Mouse (Mus musculus): ENCODE results near the gene Prl3d1.
A peak's percentile ranks its signal among the peaks of the same experiment; 100 is the strongest.
"Not testable (repeated sequence)": the region's sequence is repeated elsewhere in the genome, so short reads cannot be mapped to it uniquely, and the experiment has no call there.

Prl3d1 gene

DNA sequence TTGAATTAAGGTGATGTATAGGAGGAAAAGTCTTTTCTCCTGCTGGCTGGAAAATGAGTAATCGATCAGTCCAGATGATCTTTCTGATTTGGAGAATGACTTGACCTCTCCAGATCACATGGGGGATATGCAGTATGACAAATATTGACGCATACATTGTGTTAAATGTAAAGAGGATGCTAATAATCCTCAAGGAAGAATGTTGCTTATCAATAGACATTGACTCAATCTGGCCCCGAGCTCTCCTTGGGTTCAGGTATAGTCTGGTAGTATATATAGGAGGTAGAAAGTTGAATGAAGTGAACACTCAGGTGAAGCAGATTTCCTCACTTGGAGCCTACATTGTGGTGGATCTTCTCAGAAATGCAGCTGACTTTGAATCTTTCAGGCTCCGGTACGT, at the start of gene Prl3d1:
TSS of gene Prl3d1 (plus strand) at position 301 of the 400 bp plus-strand sequence.
- not testable (repeated sequence) for DNase-seq

DNA sequence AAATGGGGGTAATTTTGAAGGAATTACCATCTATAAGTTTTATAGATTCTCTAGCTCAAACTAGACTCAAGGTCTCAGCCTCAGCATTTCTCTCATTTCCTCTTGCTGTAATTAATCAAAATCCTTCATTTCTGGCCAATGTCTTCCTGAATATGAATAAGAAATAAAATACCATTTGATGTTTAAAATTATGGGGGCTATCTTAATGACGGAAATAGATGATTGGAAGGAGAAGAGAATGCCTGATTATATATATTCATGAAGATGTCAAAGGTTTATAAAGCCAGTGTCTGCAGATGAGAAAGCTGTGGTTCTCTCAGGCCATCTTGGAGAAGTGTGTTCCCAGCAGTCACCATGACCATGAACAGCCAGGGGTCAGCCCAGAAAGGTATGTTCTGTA, 36.7 kb upstream of the Prl3d1 start, which contains the start of gene Prl:
TSS of gene Prl (plus strand) at position 301 of the 400 bp plus-strand sequence.
- DNase-seq = no peak

DNA sequence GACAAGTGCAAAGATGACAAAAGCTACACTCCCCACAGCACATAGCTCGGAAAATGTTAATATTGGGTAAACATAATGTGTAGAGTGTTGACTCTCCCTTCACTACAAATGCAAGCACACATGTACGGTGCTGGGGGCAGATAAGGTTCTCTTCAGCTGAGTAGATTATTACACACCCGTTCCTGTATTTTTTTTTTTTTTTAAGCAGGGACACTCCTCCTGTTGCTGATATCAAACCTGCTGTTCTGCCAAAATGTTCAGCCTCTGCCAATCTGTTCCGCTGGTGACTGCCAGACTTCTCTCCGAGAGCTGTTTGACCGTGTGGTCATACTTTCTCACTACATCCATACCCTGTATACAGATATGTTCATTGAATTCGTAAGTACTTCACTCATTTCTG, 34.8 kb upstream of the Prl3d1 start:
- DNase-seq = peak; percentile 72

DNA sequence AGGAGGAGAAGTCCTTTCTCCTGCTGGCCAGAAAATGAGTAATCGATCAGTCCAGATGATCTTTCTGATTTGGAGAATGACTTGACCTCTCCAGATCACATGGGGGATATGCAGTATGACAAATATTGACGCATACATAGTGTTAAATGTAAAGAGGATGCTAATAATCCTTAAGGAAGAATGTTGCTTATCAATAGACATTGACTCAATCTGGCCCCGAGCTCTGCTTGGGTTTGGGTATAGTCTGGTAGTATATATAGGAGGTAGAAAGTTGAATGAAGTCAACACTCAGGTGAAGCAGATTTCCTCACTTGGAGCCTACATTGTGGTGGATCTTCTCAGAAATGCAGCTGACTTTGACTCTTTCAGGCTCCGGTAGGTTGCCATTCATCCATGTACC, 27.4 kb downstream of the Prl3d1 start, which contains the start of gene Prl3d2:
TSS of gene Prl3d2 (plus strand) at position 301 of the 400 bp plus-strand sequence.
- DNase-seq = not testable (repeated sequence)

DNA sequence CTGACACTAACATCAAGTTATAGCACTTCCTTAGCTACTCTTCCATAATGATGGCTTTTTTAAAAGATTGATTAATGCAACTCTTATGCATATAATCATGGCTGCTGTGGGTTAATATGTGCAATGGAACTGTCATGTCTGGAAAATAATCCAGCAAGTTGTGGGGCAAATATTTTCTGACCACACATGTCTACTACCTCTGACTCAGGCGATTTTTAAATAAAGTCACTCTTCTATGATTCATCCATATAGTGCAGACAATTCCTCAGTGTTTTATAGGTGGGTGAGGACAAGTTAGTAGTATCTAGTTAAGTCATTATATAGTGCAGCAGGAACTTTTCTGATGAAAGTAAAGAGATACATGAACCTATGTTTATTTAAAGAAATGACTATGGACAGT, 54.3 kb downstream of the Prl3d1 start:
- DNase-seq = no peak
